Mouse (Mus musculus) cerebellum, postnatal 36 days (tissue): ENCODE data around the gene Sdk2.

Experiments used
- DNase-seq, 2 experiments: peaks; one replicate each; pipeline ENCODE4 v3.0.0; 2021 to 2022; ENCODE audit warnings: mixed read lengths in 2 of 2

The Sdk2 gene

GRCm38 (mm10) chr11:114066951-114067762, at the start of gene Sdk2:
Sdk2 (minus strand) TSS chr11:114067046.
- DNase-seq = peak; percentile 17 to 43

DNA sequence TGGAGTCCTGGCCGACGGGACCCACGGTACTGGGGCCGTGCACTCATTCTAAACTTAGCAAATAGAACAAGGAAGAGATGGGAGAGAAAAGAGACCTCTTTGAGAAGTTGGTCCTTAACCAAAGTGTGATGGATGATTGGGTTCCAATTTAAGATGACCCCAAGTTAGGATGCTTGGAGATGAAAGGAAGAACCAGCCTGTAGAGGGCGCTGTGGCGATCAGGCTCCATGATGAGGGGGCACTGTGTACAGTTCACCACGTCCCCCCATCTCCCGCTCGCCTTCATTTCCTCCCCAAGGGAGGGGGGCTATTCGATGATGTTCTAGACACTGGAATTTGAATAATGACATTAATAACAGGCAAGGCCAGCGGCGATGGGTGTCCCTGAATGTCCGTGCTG, 48.2 kb upstream of the Sdk2 start:
- no peak for DNase-seq

- DNase-seq = no peak
Measured at GRCm38 (mm10) chr11:114114674-114115073, 47.8 kb upstream of the Sdk2 start.

- no peak for DNase-seq
Measured at GRCm38 (mm10) chr11:114110851-114111250, 44.0 kb upstream of the Sdk2 start.

GRCm38 (mm10) chr11:114093636-114094035, 26.8 kb upstream of the Sdk2 start:
- no peak for DNase-seq

- DNase-seq = no peak
Measured at GRCm38 (mm10) chr11:114093175-114093574, 26.3 kb upstream of the Sdk2 start.

GRCm38 (mm10) chr11:114080606-114081005, 13.8 kb upstream of the Sdk2 start:
- peak; percentile 65 to 75 for DNase-seq

DNA sequence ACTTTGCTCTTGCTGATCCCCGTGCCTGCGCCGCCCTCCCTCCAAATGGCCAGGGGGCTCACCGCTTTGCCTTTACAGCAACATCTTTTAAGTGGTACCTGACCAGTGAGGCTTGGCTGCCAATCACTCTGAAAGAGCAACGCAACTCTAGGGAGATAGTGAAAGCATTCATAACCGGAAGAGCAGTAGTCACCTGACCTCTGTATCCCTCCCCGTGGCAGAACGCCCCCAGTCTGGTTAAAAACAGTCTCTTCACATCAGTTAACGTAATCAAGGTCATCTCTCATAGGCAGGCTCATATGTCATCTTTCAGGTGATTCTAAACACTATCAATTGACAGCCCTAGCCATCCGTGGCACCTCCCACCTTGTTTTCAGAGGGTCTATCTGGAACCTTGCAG, 5.8 kb upstream of the Sdk2 start:
- DNase-seq = no peak

DNA sequence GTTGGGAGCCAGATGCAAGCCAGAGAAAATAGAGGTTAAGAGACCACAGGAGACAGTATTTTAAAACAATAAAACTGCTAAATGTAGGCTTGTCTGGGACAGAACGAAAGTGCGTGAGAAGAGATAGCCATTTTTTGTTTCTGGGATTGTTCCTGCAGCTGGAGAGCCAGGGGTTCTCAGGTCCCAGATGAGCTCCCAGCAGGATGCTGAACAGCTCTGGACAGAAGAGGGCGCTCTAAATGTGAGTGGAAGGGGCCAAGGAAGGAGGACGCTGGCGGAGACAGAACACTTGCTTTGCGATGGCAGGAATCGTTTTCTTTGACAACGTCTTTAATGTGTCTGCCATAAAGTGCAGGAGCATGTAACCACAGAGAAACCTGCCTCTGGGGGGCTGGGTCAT, 5.2 kb upstream of the Sdk2 start:
- DNase-seq = no peak

- no peak for DNase-seq
Measured at GRCm38 (mm10) chr11:114070881-114071280, 4.0 kb upstream of the Sdk2 start.

DNA sequence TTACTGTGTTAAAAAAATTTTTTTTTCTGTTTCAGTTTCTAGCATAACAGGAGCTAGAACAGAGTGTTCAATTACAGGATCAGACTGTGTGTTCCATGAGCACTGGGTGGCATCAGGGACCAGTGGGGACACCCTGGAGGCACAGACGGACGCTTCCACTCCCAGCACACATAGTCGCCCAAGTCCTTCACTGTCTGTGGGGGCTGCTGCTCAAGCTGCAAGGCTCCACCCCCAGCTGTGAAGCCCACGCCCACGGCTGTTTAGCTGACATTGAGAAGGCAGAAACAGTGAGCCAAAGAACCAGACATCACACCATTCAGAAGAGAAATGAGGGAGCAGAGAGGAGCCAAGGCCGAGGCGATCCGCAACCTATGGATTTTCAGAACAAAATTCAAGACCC, 3.3 kb upstream of the Sdk2 start:
- no peak for DNase-seq

DNA sequence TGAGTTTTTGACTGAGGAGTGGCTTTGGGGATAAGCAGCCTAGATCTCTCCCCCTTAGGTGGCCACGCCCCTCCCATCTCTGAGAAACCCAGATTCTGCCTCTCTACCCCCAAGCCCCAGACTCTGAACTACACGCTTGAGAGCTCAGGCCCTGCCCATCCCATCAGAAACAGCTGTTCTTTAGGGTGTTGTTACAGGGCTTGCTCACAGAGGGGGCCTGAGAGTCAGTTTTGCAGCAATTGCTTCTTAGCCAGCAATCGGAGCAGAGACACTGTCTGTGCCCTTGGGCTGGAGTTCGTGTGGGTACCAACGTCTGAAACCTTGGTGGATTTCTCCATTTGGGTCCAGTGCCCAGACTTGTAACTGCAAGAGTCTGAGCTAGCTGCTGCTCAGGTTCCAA, 1.5 kb upstream of the Sdk2 start:
- DNase-seq = no peak

DNA sequence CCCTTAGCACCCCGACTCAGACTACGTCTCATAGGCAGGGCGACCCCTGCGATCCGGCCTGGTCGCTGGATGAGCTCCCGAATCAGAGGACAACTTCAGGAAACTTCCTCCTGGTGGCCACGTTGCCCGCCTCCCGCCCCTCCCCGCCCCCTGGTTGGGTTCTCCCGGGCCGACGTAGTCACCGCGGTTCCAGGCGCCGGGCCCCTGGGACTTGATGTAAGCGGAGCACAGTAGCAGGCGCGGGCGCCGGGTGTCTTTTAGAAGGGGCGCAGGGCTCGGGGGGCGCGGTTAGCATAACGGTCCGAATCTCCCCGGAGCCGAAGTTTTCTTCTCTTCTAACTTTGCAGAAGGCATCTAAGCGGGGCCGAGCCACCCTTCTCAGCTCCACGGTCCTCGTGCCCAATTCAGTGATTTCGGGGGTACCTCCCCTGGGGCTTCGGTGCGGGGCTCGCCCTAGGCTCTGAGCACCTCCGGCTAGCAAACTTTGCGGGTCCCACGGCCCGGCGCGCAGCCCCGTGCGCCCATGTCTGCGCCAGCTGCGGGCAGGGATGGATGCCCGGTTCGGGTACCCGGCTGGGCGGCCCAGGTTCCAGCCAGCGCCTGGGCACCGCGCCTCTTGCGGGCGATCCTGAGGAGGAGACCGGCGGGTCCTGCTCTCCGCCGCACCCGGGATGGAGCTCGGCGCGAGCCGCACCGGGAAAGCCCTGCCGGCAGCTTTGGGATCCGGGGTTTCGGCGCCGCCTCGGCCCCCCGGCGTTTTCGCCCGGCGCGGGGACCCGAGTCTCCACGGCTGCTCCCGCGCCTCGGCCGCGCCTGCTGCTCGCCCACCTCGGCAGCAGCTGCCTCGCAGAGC, 522 bp downstream of the Sdk2 start:
- DNase-seq = peak in 1 of 2 experiments; percentile 16

DNA sequence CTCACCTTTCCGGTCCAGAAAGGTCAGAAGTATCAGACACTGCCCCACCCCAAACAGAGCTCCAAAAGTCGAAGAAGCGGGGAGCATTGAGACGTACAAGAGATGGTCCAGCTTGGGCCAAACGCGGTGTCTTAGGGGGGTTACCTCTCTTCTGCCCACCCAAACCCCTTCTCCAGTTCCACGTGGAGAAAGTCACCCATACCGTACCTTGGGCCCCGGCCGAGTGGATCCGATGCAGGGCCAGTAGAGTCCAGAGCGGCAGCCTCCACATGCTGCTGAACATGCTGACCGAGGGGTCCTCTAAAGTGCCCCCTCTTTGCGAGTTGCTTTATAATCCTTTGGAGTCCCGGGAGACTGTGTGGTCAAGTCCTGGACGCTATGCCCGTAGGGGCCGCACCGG, 1.2 kb downstream of the Sdk2 start:
- no peak for DNase-seq

- no peak for DNase-seq
Measured at GRCm38 (mm10) chr11:114064871-114065388, 1.9 kb downstream of the Sdk2 start.

DNA sequence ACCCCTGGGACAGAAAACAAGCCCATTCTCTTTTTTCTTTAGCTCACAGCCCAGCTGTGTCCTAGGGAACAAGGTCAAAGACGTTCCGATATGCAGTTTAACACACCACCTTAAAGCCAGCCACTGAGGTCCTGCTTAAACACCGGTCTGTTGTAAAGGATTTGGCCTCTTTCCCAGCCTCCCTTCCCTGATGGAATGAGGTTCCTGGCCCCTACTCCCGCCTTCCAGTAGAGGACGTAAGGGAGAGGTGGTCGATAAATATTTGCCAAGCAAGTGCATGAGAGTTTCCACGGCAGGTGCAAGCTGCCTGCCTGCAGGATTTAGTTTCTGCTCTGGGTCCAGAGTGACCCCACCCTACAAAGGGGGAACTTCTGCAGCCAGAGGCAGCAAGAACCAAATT, 4.9 kb downstream of the Sdk2 start:
- DNase-seq = no peak

GRCm38 (mm10) chr11:114061265-114061664, 5.6 kb downstream of the Sdk2 start:
- DNase-seq = no peak

DNA sequence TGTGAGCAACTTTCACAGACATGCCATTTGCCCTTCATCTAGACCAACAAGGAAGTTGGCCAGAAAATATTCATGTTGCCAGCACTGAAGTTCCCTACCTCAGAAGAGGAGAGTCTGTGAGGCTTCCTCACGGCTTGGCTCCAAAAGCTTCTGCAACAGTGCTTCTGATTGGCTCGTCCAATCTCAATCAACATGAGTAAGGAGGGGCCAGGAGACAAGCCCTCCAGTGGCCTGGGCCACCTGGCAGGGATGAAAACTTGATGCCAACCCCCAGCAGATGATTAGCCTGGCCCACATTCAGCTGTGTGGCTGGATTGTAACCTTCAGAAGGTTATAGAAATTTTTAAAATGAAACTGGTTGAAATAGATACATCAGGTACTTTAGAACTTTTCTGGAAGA, 10.5 kb downstream of the Sdk2 start:
- no peak for DNase-seq

DNA sequence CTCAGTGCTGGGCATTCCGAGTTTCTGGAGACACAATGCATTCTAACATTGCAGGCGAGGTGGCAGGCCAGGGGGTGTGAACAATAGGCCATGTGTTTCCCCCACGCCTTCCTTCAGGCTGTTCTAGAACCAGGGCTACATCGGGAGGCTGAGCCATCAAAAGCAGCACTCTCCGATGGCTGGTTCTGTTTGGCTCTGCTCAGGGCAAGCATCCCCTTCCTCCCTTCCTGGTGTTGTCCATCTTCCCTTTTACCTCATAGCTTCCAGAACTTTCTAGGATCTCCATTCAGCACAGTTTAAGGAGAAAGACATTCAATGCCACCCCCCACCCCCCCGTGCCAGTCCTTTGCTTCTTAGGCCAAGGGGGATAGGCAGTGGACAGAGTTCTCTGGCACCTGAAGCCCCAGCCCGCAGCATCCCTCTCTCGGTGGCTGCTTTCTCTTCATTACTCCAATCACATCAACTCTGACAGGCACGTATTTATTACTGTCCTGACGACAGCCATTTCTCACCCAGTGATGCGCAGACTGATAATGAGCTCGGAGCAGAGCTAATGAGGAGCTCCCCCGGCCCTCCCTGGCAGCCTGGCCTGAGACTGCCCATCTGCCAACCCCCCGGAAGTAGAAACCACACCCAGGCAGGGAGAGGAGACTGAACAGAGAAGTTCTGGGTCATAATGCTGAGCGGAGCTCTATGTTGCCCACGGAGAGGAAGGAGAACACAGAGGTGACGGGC, 12.1 kb downstream of the Sdk2 start:
- no peak for DNase-seq

- DNase-seq = no peak
Measured at GRCm38 (mm10) chr11:114051361-114051760, 15.5 kb downstream of the Sdk2 start.

DNA sequence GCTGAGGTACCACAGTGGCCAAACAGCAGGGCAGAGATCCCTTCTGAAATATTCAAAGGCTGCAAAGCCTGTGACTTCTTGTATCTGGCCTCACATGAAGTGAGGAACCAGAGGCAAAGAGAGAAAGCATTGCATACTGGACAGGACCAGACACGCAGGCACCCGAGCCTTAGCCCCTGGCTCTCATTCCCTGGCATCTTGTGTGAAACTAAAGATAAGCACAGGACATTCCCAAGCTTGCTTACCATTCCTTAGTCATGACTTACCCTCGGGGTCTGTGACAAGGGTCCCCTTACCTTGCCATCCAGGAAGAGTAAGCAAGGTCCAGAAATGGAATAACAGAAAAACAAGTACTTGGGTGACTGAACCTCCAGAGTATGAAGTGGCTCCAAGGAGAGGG, 16.3 kb downstream of the Sdk2 start:
- DNase-seq = no peak

DNA sequence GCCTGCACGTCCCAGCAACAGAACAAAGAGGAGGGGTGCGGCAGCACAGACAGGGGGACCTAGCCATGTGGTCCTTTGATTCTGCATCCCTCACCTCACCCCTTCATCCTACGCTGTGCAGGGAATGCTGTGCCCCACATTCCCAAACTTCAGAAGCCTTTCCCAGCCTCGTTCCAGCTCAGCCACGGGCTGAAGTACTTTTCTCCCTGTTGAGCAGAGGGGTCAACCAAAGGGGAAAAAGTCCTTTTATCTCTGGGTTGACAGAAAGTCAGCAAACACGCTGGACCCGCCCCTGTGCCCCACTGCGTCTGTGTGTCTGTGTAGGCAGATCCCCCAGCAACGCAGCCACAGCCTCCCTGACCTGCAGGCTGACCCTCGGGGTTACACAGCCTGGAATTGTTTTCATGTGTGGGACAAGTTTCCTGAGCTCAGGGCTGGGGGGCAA, 18.9 kb downstream of the Sdk2 start:
- no peak for DNase-seq

DNA sequence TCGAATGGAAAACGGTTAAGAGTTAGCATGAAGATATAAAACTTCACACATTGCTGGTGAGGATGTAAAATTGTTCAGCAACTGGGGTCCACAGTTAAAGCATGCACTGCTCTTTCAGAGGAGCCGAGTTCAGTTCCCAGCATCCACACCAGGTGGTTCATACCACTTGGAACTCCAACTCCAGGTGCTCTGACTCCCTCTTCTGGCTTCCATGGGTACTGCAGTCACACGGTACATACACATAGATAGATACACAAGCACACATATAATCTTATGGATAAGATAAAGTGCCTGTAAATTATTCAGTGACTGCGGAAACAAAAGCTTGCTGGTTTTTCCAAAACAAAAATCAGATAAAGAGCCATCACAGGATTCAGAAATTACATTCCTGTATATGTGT, 19.9 kb downstream of the Sdk2 start:
- no peak for DNase-seq
